Mouse (Mus musculus): ENCODE results near the gene Sec22a. TPM values are rescaled to one million over a fixed set of nuclear protein-coding genes. Genes with fewer than 3 reads are reported as not detected.

Sec22a gene
- polyA plus RNA-seq, 2 experiments = 30.1 to 49.8 TPM

GRCm38 (mm10) chr16:35300156-35300555 lies 63.6 kb downstream of the Sec22a start:
- DNase-seq (ENCODE audit: low spot score) (no peak), ATAC-seq (ENCODE audit: low FRiP score, low read depth) (no peak)
- Histone ChIP-seq H3K9ac (ENCODE audit: low read depth, low read length, severe bottlenecking) (no peak overlapping the region), H3K27me3 (ENCODE audit: control insufficient read depth, insufficient read depth, low read length) (no peaks in the 10 kb centered on the region), H3K36me3 (ENCODE audit: control insufficient read depth, insufficient read depth, low read length) (peaks cover 9% of the 10 kb centered on the region), H3K4me3 (replicated peaks; ENCODE audit: low read length) (no peak overlapping the region), H3K9me3 (ENCODE audit: control insufficient read depth, low read length) (no peaks in the 10 kb centered on the region), H3K27ac (replicated peaks; ENCODE audit: low read depth, low read length) (no peak overlapping the region), H3K4me2 (replicated peaks; ENCODE audit: low read depth, low read length, severe bottlenecking) (no peak overlapping the region), H3K4me1 (ENCODE audit: control insufficient read depth, insufficient read depth, low read length) (no peaks in the 10 kb centered on the region)
- WGBS = 91% methylated on average over 6 of the region's 6 CpGs
- no peak for TF ChIP-seq POLR2A (IDR thresholded peaks at IDR 0.05; ENCODE audit: borderline replicate concordance, extremely low read depth, insufficient read depth, insufficient read length)

GRCm38 (mm10) chr16:35297786-35298185 lies 65.9 kb downstream of the Sec22a start:
- DNase-seq (ENCODE audit: low spot score) (no peak), ATAC-seq (ENCODE audit: low FRiP score, low read depth) (no peak)
- TF ChIP-seq POLR2A (IDR thresholded peaks at IDR 0.05; ENCODE audit: borderline replicate concordance, extremely low read depth, insufficient read depth, insufficient read length) = no peak
- Histone ChIP-seq H3K9me3 (ENCODE audit: control insufficient read depth, low read length) (no peaks in the 10 kb centered on the region), H3K4me3 (replicated peaks; ENCODE audit: low read length) (no peak overlapping the region), H3K4me1 (ENCODE audit: control insufficient read depth, insufficient read depth, low read length) (no peaks in the 10 kb centered on the region), H3K27me3 (ENCODE audit: control insufficient read depth, insufficient read depth, low read length) (no peaks in the 10 kb centered on the region), H3K27ac (replicated peaks; ENCODE audit: low read depth, low read length) (no peak overlapping the region), H3K4me2 (replicated peaks; ENCODE audit: low read depth, low read length, severe bottlenecking) (no peak overlapping the region), H3K9ac (ENCODE audit: low read depth, low read length, severe bottlenecking) (no peak overlapping the region), H3K36me3 (ENCODE audit: control insufficient read depth, insufficient read depth, low read length) (peaks cover 3% of the 10 kb centered on the region; the same call in 1 of the 2 replicates)
- WGBS = 70% methylated on average over 5 of the region's 5 CpGs

- no peak for ATAC-seq (ENCODE audit: low FRiP score, low read depth)
Measured at GRCm38 (mm10) chr16:35287244-35287643, 76.5 kb downstream of the Sec22a start.

GRCm38 (mm10) chr16:35285821-35286220 lies 77.9 kb downstream of the Sec22a start:
- Histone ChIP-seq H3K27ac (replicated peaks; ENCODE audit: low read depth, low read length) (no peak overlapping the region), H3K36me3 (ENCODE audit: control insufficient read depth, insufficient read depth, low read length) (no peaks in the 10 kb centered on the region; the same call in 1 of the 2 replicates), H3K9me3 (ENCODE audit: control insufficient read depth, low read length) (no peaks in the 10 kb centered on the region), H3K4me2 (replicated peaks; ENCODE audit: low read depth, low read length, severe bottlenecking) (no peak overlapping the region), H3K4me1 (ENCODE audit: control insufficient read depth, insufficient read depth, low read length) (no peaks in the 10 kb centered on the region), H3K9ac (ENCODE audit: low read depth, low read length, severe bottlenecking) (no peak overlapping the region), H3K4me3 (replicated peaks; ENCODE audit: low read length) (no peak overlapping the region), H3K27me3 (ENCODE audit: control insufficient read depth, insufficient read depth, low read length) (no peaks in the 10 kb centered on the region)
- ATAC-seq (ENCODE audit: low FRiP score, low read depth) = no peak
- no peak for DNase-seq (ENCODE audit: low spot score)
- TF ChIP-seq POLR2A (IDR thresholded peaks at IDR 0.05; ENCODE audit: borderline replicate concordance, extremely low read depth, insufficient read depth, insufficient read length) = no peak
- 83% methylated on average over 9 of the region's 9 CpGs for WGBS

More at GRCm38 (mm10) chr16:35287244-35287643, 76.5 kb downstream of the Sec22a start:
- 86% methylated on average over 5 of the region's 5 CpGs for WGBS
- Histone ChIP-seq H3K9ac (ENCODE audit: low read depth, low read length, severe bottlenecking) (no peak overlapping the region), H3K36me3 (ENCODE audit: control insufficient read depth, insufficient read depth, low read length) (no peaks in the 10 kb centered on the region; the same call in 1 of the 2 replicates), H3K4me2 (replicated peaks; ENCODE audit: low read depth, low read length, severe bottlenecking) (no peak overlapping the region), H3K9me3 (ENCODE audit: control insufficient read depth, low read length) (no peaks in the 10 kb centered on the region), H3K4me3 (replicated peaks; ENCODE audit: low read length) (no peak overlapping the region), H3K27me3 (ENCODE audit: control insufficient read depth, insufficient read depth, low read length) (no peaks in the 10 kb centered on the region), H3K27ac (replicated peaks; ENCODE audit: low read depth, low read length) (no peak overlapping the region), H3K4me1 (ENCODE audit: control insufficient read depth, insufficient read depth, low read length) (no peaks in the 10 kb centered on the region)
- no peak for TF ChIP-seq POLR2A (IDR thresholded peaks at IDR 0.05; ENCODE audit: borderline replicate concordance, extremely low read depth, insufficient read depth, insufficient read length)
- DNase-seq (ENCODE audit: low spot score) = no peak

- no peak overlapping the region for H3K4me2 ChIP-seq (replicated peaks; ENCODE audit: low read depth, low read length, severe bottlenecking)
- 91% methylated on average over 2 of the region's 2 CpGs for WGBS
- DNase-seq (ENCODE audit: low spot score) (no peak), ATAC-seq (ENCODE audit: low FRiP score, low read depth) (no peak)
- no peaks in the 10 kb centered on the region for H3K9me3 ChIP-seq (ENCODE audit: control insufficient read depth, low read length)
- TF ChIP-seq POLR2A (IDR thresholded peaks at IDR 0.05; ENCODE audit: borderline replicate concordance, extremely low read depth, insufficient read depth, insufficient read length) = no peak
- H3K9ac ChIP-seq (ENCODE audit: low read depth, low read length, severe bottlenecking) = no peak overlapping the region
- no peaks in the 10 kb centered on the region; the same call in 1 of the 2 replicates for H3K36me3 ChIP-seq (ENCODE audit: control insufficient read depth, insufficient read depth, low read length)
- no peak overlapping the region for H3K4me3 ChIP-seq (replicated peaks; ENCODE audit: low read length)
- H3K27me3 ChIP-seq (ENCODE audit: control insufficient read depth, insufficient read depth, low read length) = no peaks in the 10 kb centered on the region
- no peak overlapping the region for H3K27ac ChIP-seq (replicated peaks; ENCODE audit: low read depth, low read length)
- H3K4me1 ChIP-seq (ENCODE audit: control insufficient read depth, insufficient read depth, low read length) = no peaks in the 10 kb centered on the region
Measured at GRCm38 (mm10) chr16:35282456-35282855, 81.3 kb downstream of the Sec22a start.

GRCm38 (mm10) chr16:35278166-35278565 lies 85.6 kb downstream of the Sec22a start:
- Histone ChIP-seq H3K9me3 (ENCODE audit: control insufficient read depth, low read length) (no peaks in the 10 kb centered on the region), H3K27me3 (ENCODE audit: control insufficient read depth, insufficient read depth, low read length) (no peaks in the 10 kb centered on the region), H3K36me3 (ENCODE audit: control insufficient read depth, insufficient read depth, low read length) (no peaks in the 10 kb centered on the region), H3K9ac (ENCODE audit: low read depth, low read length, severe bottlenecking) (no peak overlapping the region), H3K4me1 (ENCODE audit: control insufficient read depth, insufficient read depth, low read length) (no peaks in the 10 kb centered on the region), H3K4me2 (replicated peaks; ENCODE audit: low read depth, low read length, severe bottlenecking) (no peak overlapping the region), H3K27ac (replicated peaks; ENCODE audit: low read depth, low read length) (no peak overlapping the region), H3K4me3 (replicated peaks; ENCODE audit: low read length) (no peak overlapping the region)
- no peak for TF ChIP-seq POLR2A (IDR thresholded peaks at IDR 0.05; ENCODE audit: borderline replicate concordance, extremely low read depth, insufficient read depth, insufficient read length)
- no peak for ATAC-seq (ENCODE audit: low FRiP score, low read depth)
- 83% methylated on average over 6 of the region's 6 CpGs for WGBS
- no peak for DNase-seq (ENCODE audit: low spot score)

Measured in limb, embryonic 14.5 days (tissue).